25 mouse cellular contexts compared by ENCODE assay signal in genomic region chr8:48819962-48820361, GRCm38 (mm10). TPM values are rescaled to one million over a fixed set of nuclear protein-coding genes. Genes with fewer than 3 reads are reported as not detected.
DNase-seq lines count a peak whose midpoint lies in the region; ATAC-seq and TF ChIP-seq lines count a peak whose summit lies in the region.
"Had no signal": no experiment of that assay in that cellular context is flagged by ENCODE, and none has a peak within 500 bp of the region (broad histone marks: within the 10 kb centered on the region; RNA-seq: fewer than 3 reads in every experiment).

No protein-coding gene starts in this region.

- H3K36me3 ChIP-seq in intestine, embryonic 14.5 days (ENCODE audit: control insufficient read depth, insufficient read depth, low read length) = no peaks in the 10 kb centered on the region
- no peaks in the 10 kb centered on the region for H3K36me3 ChIP-seq in intestine, embryonic 16.5 days (ENCODE audit: control insufficient read depth, insufficient read depth, low read length)
- no peaks in the 10 kb centered on the region for H3K36me3 ChIP-seq in lung, embryonic 16.5 days (ENCODE audit: control insufficient read depth, insufficient read depth, low read length)
- no peaks in the 10 kb centered on the region for H3K36me3 ChIP-seq in embryonic facial prominence, embryonic 14.5 days (ENCODE audit: control insufficient read depth, insufficient read depth, low read length)
- no peaks in the 10 kb centered on the region for H3K36me3 ChIP-seq in midbrain, postnatal 0 days (ENCODE audit: insufficient read depth, low read length)
- H3K36me3 ChIP-seq: embryonic facial prominence, embryonic 15.5 days; G1E; heart, embryonic 13.5 days; hindbrain, embryonic 12.5 days had no signal

- H3K4me1 ChIP-seq in intestine, embryonic 14.5 days (replicated peaks; ENCODE audit: control insufficient read depth, insufficient read depth, low read length) = 0 out of 2 replicates have a peak, but pooled peaks cover 5% of the 10 kb centered on the region
- no peaks in the 10 kb centered on the region for H3K4me1 ChIP-seq in intestine, embryonic 16.5 days (ENCODE audit: control insufficient read depth, insufficient read depth, low read length)
- no peaks in the 10 kb centered on the region for H3K4me1 ChIP-seq in lung, embryonic 16.5 days (replicated peaks; ENCODE audit: control insufficient read depth, insufficient read depth, low read length)
- H3K4me1 ChIP-seq in embryonic facial prominence, embryonic 14.5 days (ENCODE audit: control insufficient read depth, insufficient read depth, low read length) = 0 out of 2 replicates have a peak, but pooled peaks cover 4% of the 10 kb centered on the region
- H3K4me1 ChIP-seq in midbrain, postnatal 0 days (ENCODE audit: insufficient read depth, low read length) = no peaks in the 10 kb centered on the region
- H3K4me1 ChIP-seq: embryonic facial prominence, embryonic 15.5 days; heart, embryonic 13.5 days; hindbrain, embryonic 12.5 days had no signal

- H3K4me2 ChIP-seq in intestine, embryonic 14.5 days (ENCODE audit: low read length) = 0 out of 2 replicates have a peak overlapping the region, but pooled peaks have one; percentile 6
- H3K4me2 ChIP-seq in intestine, embryonic 16.5 days (ENCODE audit: low read depth, low read length) = no peak overlapping the region
- H3K4me2 ChIP-seq in lung, embryonic 16.5 days (ENCODE audit: low read depth, low read length) = peak overlapping the region; percentile 45
- H3K4me2 ChIP-seq in embryonic facial prominence, embryonic 14.5 days (ENCODE audit: low read depth, low read length) = peak overlapping the region; percentile 25; the same call in 1 of the 2 replicates
- H3K4me2 ChIP-seq in midbrain, postnatal 0 days (ENCODE audit: low read depth, low read length, poor library complexity, severe bottlenecking) = no peak overlapping the region
- H3K4me2 ChIP-seq: embryonic facial prominence, embryonic 15.5 days; heart, embryonic 13.5 days; hindbrain, embryonic 12.5 days had no signal

- ATAC-seq in intestine, embryonic 14.5 days (replicated peaks; ENCODE audit: low FRiP score, low TSS enrichment, low read depth) = no peak
- ATAC-seq in intestine, embryonic 16.5 days = no peak
- peak; percentile 66 for ATAC-seq in lung, embryonic 16.5 days (ENCODE audit: low read depth)
- no peak for ATAC-seq in embryonic facial prominence, embryonic 14.5 days (ENCODE audit: low read depth)
- ATAC-seq in midbrain, postnatal 0 days (ENCODE audit: low FRiP score) = no peak
- ATAC-seq: CD4-positive, CD25-positive, alpha-beta regulatory T cell, adult 4 months; forebrain, embryonic 14.5 days; hindbrain, embryonic 16.5 days; inflammation-experienced regulatory T-cells, adult 6 months had no signal

- H3K27ac ChIP-seq in intestine, embryonic 14.5 days (ENCODE audit: low read depth) = no peak overlapping the region
- no peak overlapping the region for H3K27ac ChIP-seq in intestine, embryonic 16.5 days (ENCODE audit: low read length)
- H3K27ac ChIP-seq in lung, embryonic 16.5 days (ENCODE audit: low read length) = no peak overlapping the region; the same call in 1 of the 2 replicates
- no peak overlapping the region for H3K27ac ChIP-seq in embryonic facial prominence, embryonic 14.5 days (replicated peaks; ENCODE audit: low read depth, low read length)
- H3K27ac ChIP-seq in midbrain, postnatal 0 days (ENCODE audit: low read depth, low read length) = no peak overlapping the region
- H3K27ac ChIP-seq: forebrain, embryonic 10.5 days; heart, embryonic 13.5 days; hindbrain, embryonic 12.5 days had no signal

- no peaks in the 10 kb centered on the region for H3K27me3 ChIP-seq in intestine, embryonic 14.5 days (replicated peaks; ENCODE audit: control insufficient read depth, insufficient read depth, low read length)
- no peaks in the 10 kb centered on the region for H3K27me3 ChIP-seq in intestine, embryonic 16.5 days (replicated peaks; ENCODE audit: control insufficient read depth, insufficient read depth, low read length)
- H3K27me3 ChIP-seq in lung, embryonic 16.5 days (ENCODE audit: control insufficient read depth, insufficient read depth, low read depth, low read length) = peaks cover 5% of the 10 kb centered on the region
- H3K27me3 ChIP-seq in embryonic facial prominence, embryonic 14.5 days (replicated peaks; ENCODE audit: control insufficient read depth, insufficient read depth, low read length) = no peaks in the 10 kb centered on the region
- H3K27me3 ChIP-seq in midbrain, postnatal 0 days (ENCODE audit: insufficient read depth, low read length) = no peaks in the 10 kb centered on the region
- H3K27me3 ChIP-seq: embryonic facial prominence, embryonic 15.5 days; hindbrain, embryonic 12.5 days had no signal

- no peak overlapping the region for H3K4me3 ChIP-seq in intestine, embryonic 14.5 days (ENCODE audit: low read depth, low read length)
- H3K4me3 ChIP-seq in intestine, embryonic 16.5 days (ENCODE audit: low read length) = no peak overlapping the region
- no peak overlapping the region for H3K4me3 ChIP-seq in lung, embryonic 16.5 days (ENCODE audit: low read length)
- H3K4me3 ChIP-seq in embryonic facial prominence, embryonic 14.5 days (ENCODE audit: low read depth, low read length) = no peak overlapping the region
- H3K4me3 ChIP-seq in midbrain, postnatal 0 days (ENCODE audit: low read depth, low read length) = no peak overlapping the region
- H3K4me3 ChIP-seq: embryonic facial prominence, embryonic 15.5 days; erythroblast, embryonic 14.5 days; forebrain, embryonic 10.5 days; heart, embryonic 13.5 days; hindbrain, embryonic 12.5 days had no signal

- no peak overlapping the region for H3K9ac ChIP-seq in intestine, embryonic 14.5 days (ENCODE audit: low read length)
- H3K9ac ChIP-seq in intestine, embryonic 16.5 days (ENCODE audit: low read depth, low read length) = no peak overlapping the region
- H3K9ac ChIP-seq in lung, embryonic 16.5 days (ENCODE audit: low read length) = no peak overlapping the region
- no peak overlapping the region for H3K9ac ChIP-seq in embryonic facial prominence, embryonic 14.5 days (ENCODE audit: low read depth, low read length)
- H3K9ac ChIP-seq in midbrain, postnatal 0 days (replicated peaks; ENCODE audit: low read length, poor library complexity, severe bottlenecking) = no peak overlapping the region
- H3K9ac ChIP-seq: embryonic facial prominence, embryonic 15.5 days; heart, embryonic 13.5 days; hindbrain, embryonic 12.5 days had no signal

- WGBS in intestine, embryonic 14.5 days = 25% methylated on average over 6 of the region's 6 CpGs
- WGBS in intestine, embryonic 16.5 days = 43% methylated on average over 6 of the region's 6 CpGs
- WGBS in lung, embryonic 16.5 days = 23% methylated on average over 6 of the region's 6 CpGs
- 15% methylated on average over 6 of the region's 6 CpGs for WGBS in embryonic facial prominence, embryonic 14.5 days
- 27% methylated on average over 6 of the region's 6 CpGs for WGBS in midbrain, postnatal 0 days

- DNase-seq in intestine, embryonic 14.5 days (ENCODE audit: low spot score) = no peak
- DNase-seq in lung, postnatal 36 days = no peak
- DNase-seq in embryonic facial prominence, embryonic 14.5 days (ENCODE audit: low spot score) = peak; percentile 70
- DNase-seq in midbrain, postnatal 0 days (ENCODE audit: low spot score) = no peak
- no peak for DNase-seq in adrenal gland, postnatal 14 days
- DNase-seq: adrenal gland, adult 8-10 months; cerebellum, adult 11 months; cerebellum, adult 8-10 months; cerebellum, postnatal 14 days; gastrocnemius, postnatal 36 days; heart, adult 11 months; heart, postnatal 4 days had no signal

- TF ChIP-seq CTCF in midbrain, postnatal 0 days (IDR thresholded peaks at IDR 0.05) = no peak

- H3K9me3 ChIP-seq in intestine, embryonic 14.5 days (ENCODE audit: control insufficient read depth, low read length) = no peaks in the 10 kb centered on the region
- no peaks in the 10 kb centered on the region for H3K9me3 ChIP-seq in intestine, embryonic 16.5 days (ENCODE audit: control insufficient read depth, low read length)
- H3K9me3 ChIP-seq in lung, embryonic 16.5 days (ENCODE audit: control insufficient read depth, low read length) = no peaks in the 10 kb centered on the region
- no peaks in the 10 kb centered on the region for H3K9me3 ChIP-seq in embryonic facial prominence, embryonic 14.5 days (ENCODE audit: control insufficient read depth, low read length)
- no peaks in the 10 kb centered on the region for H3K9me3 ChIP-seq in midbrain, postnatal 0 days (ENCODE audit: low read length)
- H3K9me3 ChIP-seq: embryonic facial prominence, embryonic 15.5 days; forebrain, embryonic 10.5 days; heart, embryonic 13.5 days; hindbrain, embryonic 12.5 days had no signal

RNA-seq across cellular contexts. Expression of gene Tenm3, which starts 23.8 kb away (rescaled TPM):
- 31.2 and 32.1 TPM in 2 replicates for polyA plus RNA-seq in intestine, embryonic 14.5 days (2014; fragmentation: Nextera tagmentation; extraction: Ambion mirVana)
- polyA plus RNA-seq in intestine, embryonic 16.5 days (2015; fragmentation: Nextera tagmentation; extraction: Ambion mirVana) = 10.5 and 11.3 TPM in 2 replicates
- 3.6 and 4.1 TPM in 2 replicates for polyA plus RNA-seq in lung, embryonic 16.5 days (2015; fragmentation: Nextera tagmentation; extraction: Ambion mirVana)
- polyA plus RNA-seq in embryonic facial prominence, embryonic 14.5 days (2014; fragmentation: Nextera tagmentation; extraction: Ambion mirVana) = 48.3 and 48.6 TPM in 2 replicates
- 160 and 184 TPM in 2 replicates for total RNA-seq in midbrain, postnatal 0 days (2014; rRNA removed)
- 22.9 and 25.0 TPM in 2 replicates for polyA plus RNA-seq in midbrain, postnatal 0 days (2015; fragmentation: Nextera tagmentation; extraction: Ambion mirVana)
- 19.7 and 20.2 TPM in 2 replicates for total RNA-seq in adrenal gland, postnatal 14 days (2021)
- total RNA-seq: common myeloid progenitor, adult 5-6 weeks had no signal
- polyA plus RNA-seq: inflammation-experienced regulatory T-cells, adult 6 months had no signal

Comparison
In these comparisons a context has a peak if more than half of its experiments do, and no peak if none do; other contexts are left out.
1. H3K4me2 ChIP-seq: peak in intestine, embryonic 14.5 days (single experiment), lung, embryonic 16.5 days (single experiment) and embryonic facial prominence, embryonic 14.5 days (single experiment); none in intestine, embryonic 16.5 days (single experiment) and midbrain, postnatal 0 days (single experiment).